ENCODE assay signal across 21 mouse cellular contexts in genomic region chr1:152549061-152549738, GRCm38 (mm10).
DNase-seq lines count a peak whose midpoint lies in the region; ATAC-seq and TF ChIP-seq lines count a peak whose summit lies in the region.
"Had no signal": no experiment of that assay in that cellular context is flagged by ENCODE, and none has a peak within 500 bp of the region (broad histone marks: within the 10 kb centered on the region; RNA-seq: fewer than 3 reads in every experiment).

No protein-coding gene starts in this region.

- 0 out of 2 replicates have a peak, but pooled peaks have one; percentile 24 for TF ChIP-seq CTCF in kidney, postnatal 0 days (IDR thresholded peaks at IDR 0.05; ENCODE audit: low read depth)
- TF ChIP-seq CTCF in embryonic fibroblast, embryonic 13.5 days (IDR thresholded peaks at IDR 0.05; ENCODE audit: borderline replicate concordance, insufficient read depth, low read length), result no peak

- H3K9me3 ChIP-seq in heart, embryonic 11.5 days (replicated peaks; ENCODE audit: control insufficient read depth, low read length), result no peaks in the 10 kb centered on the region
- no peaks in the 10 kb centered on the region for H3K9me3 ChIP-seq in kidney, postnatal 0 days (replicated peaks; ENCODE audit: low read length)
- no peaks in the 10 kb centered on the region for H3K9me3 ChIP-seq in stomach, embryonic 14.5 days (ENCODE audit: control insufficient read depth, low read depth, low read length)
- H3K9me3 ChIP-seq: hindbrain, embryonic 13.5 days; neural tube, embryonic 13.5 days had no signal

- 79% methylated on average over 13 of the region's 13 CpGs for WGBS in heart, embryonic 11.5 days (ENCODE audit: insufficient replicate concordance)
- WGBS in kidney, postnatal 0 days, result 55% methylated on average over 13 of the region's 13 CpGs
- 54% methylated on average over 13 of the region's 13 CpGs for WGBS in stomach, embryonic 14.5 days

- no peak overlapping the region for H3K4me2 ChIP-seq in heart, embryonic 11.5 days
- no peak overlapping the region for H3K4me2 ChIP-seq in kidney, postnatal 0 days (ENCODE audit: low read length)
- H3K4me2 ChIP-seq in stomach, embryonic 14.5 days (replicated peaks; ENCODE audit: low read depth, low read length), result no peak overlapping the region
- H3K4me2 ChIP-seq: hindbrain, embryonic 13.5 days; midbrain, embryonic 11.5 days; neural tube, embryonic 13.5 days had no signal

- peak overlapping the region; percentile 23; the same call in 1 of the 2 replicates for H3K27ac ChIP-seq in heart, embryonic 11.5 days (ENCODE audit: low read depth, low read length)
- H3K27ac ChIP-seq in kidney, postnatal 0 days, result peak overlapping the region; percentile 83
- H3K27ac ChIP-seq in embryonic fibroblast, embryonic 13.5 days (ENCODE audit: insufficient read depth, low read length), result peak overlapping the region; percentile 100
- H3K27ac ChIP-seq in stomach, embryonic 14.5 days (ENCODE audit: low read length), result peak overlapping the region; percentile 72; the same call in 1 of the 2 replicates
- H3K27ac ChIP-seq: hindbrain, embryonic 13.5 days; neural tube, embryonic 13.5 days had no signal

- no peak for TF ChIP-seq POLR2A in embryonic fibroblast, embryonic 13.5 days (IDR thresholded peaks at IDR 0.05; ENCODE audit: low read depth, low read length)

- 0 out of 2 replicates have a peak, but pooled peaks cover 4% of the 10 kb centered on the region for H3K4me1 ChIP-seq in heart, embryonic 11.5 days (ENCODE audit: control insufficient read depth, insufficient read depth, low read length)
- H3K4me1 ChIP-seq in kidney, postnatal 0 days (replicated peaks; ENCODE audit: insufficient read depth, low read length), result peaks cover 14% of the 10 kb centered on the region
- peaks cover 27% of the 10 kb centered on the region for H3K4me1 ChIP-seq in embryonic fibroblast, embryonic 13.5 days (ENCODE audit: control insufficient read depth, insufficient read depth, low read length)
- H3K4me1 ChIP-seq in stomach, embryonic 14.5 days (ENCODE audit: control insufficient read depth, insufficient read depth, low read length), result peaks cover 24% of the 10 kb centered on the region; the same call in 1 of the 2 replicates
- H3K4me1 ChIP-seq: hindbrain, embryonic 13.5 days; neural tube, embryonic 13.5 days had no signal

- DNase-seq in heart, adult 9 months (ENCODE audit: low spot score in 2 of 2), result no peak
- peak; percentile 96 for DNase-seq in kidney, postnatal 0 days (ENCODE audit: low spot score)
- DNase-seq in kidney, adult 9 months, result no peak
- DNase-seq in cerebellum, adult 11 months, result no peak
- DNase-seq: adrenal gland, adult 8-10 months; cerebellum, adult 11-12 months; cerebellum, postnatal 36 days; forebrain, postnatal 0 days; heart, adult 18-20 months; heart, postnatal 14 days; kidney, postnatal 36 days; layer of hippocampus, adult 9-11 months; lung, postnatal 36 days; right cerebral cortex, postnatal 14 days; thymus, postnatal 36 days had no signal

- no peak for ATAC-seq in heart, embryonic 11.5 days (replicated peaks; ENCODE audit: insufficient number of reproducible peaks, low FRiP score, low TSS enrichment)
- peak; percentile 74; the same call in 1 of the 2 replicates for ATAC-seq in kidney, postnatal 0 days (replicated peaks; ENCODE audit: low FRiP score, low read depth)
- no peak for ATAC-seq in stomach, embryonic 14.5 days (ENCODE audit: insufficient number of reproducible peaks, insufficient read depth, low FRiP score, low read depth)
- ATAC-seq: forebrain, postnatal 0 days had no signal

- no peak overlapping the region for H3K4me3 ChIP-seq in heart, embryonic 11.5 days (ENCODE audit: low read depth, low read length)
- no peak overlapping the region for H3K4me3 ChIP-seq in kidney, postnatal 0 days (replicated peaks; ENCODE audit: low read depth, low read length)
- H3K4me3 ChIP-seq in embryonic fibroblast, embryonic 13.5 days (ENCODE audit: insufficient read depth, low read length), result no peak overlapping the region
- H3K4me3 ChIP-seq in stomach, embryonic 14.5 days (ENCODE audit: low read depth, low read length), result no peak overlapping the region
- H3K4me3 ChIP-seq: hindbrain, embryonic 13.5 days; neural tube, embryonic 13.5 days had no signal

- H3K9ac ChIP-seq in heart, embryonic 11.5 days (ENCODE audit: low read depth, low read length), result no peak overlapping the region
- no peak overlapping the region for H3K9ac ChIP-seq in kidney, postnatal 0 days (ENCODE audit: low read depth, low read length)
- H3K9ac ChIP-seq in stomach, embryonic 14.5 days (replicated peaks; ENCODE audit: low read depth, low read length), result no peak overlapping the region
- H3K9ac ChIP-seq: forebrain, postnatal 0 days; hindbrain, embryonic 13.5 days; neural tube, embryonic 13.5 days had no signal

- no peaks in the 10 kb centered on the region for H3K27me3 ChIP-seq in heart, embryonic 11.5 days (ENCODE audit: control insufficient read depth, insufficient read depth, low read length)
- H3K27me3 ChIP-seq in kidney, postnatal 0 days (ENCODE audit: insufficient read depth, low read length), result no peaks in the 10 kb centered on the region
- H3K27me3 ChIP-seq in stomach, embryonic 14.5 days (ENCODE audit: control insufficient read depth, insufficient read depth, low read length), result no peaks in the 10 kb centered on the region
- H3K27me3 ChIP-seq: hindbrain, embryonic 13.5 days; neural tube, embryonic 13.5 days had no signal

- H3K36me3 ChIP-seq in heart, embryonic 11.5 days (ENCODE audit: control insufficient read depth, insufficient read depth, low read length), result peaks cover 42% of the 10 kb centered on the region
- peaks cover 33% of the 10 kb centered on the region for H3K36me3 ChIP-seq in kidney, postnatal 0 days (ENCODE audit: insufficient read depth, low read length)
- H3K36me3 ChIP-seq in stomach, embryonic 14.5 days (ENCODE audit: control insufficient read depth, insufficient read depth, low read length), result peaks cover 10% of the 10 kb centered on the region; the same call in 1 of the 2 replicates

Comparison
In these comparisons a context has a peak if more than half of its experiments do, and no peak if none do; other contexts are left out.
1. H3K27ac ChIP-seq: peak in every context shown above with its lines; median percentile 100 in embryonic fibroblast, embryonic 13.5 days; 83 in kidney, postnatal 0 days; 72 in stomach, embryonic 14.5 days; 23 in heart, embryonic 11.5 days.